Mouse (Mus musculus) liver, embryonic 14.5 days (tissue): ENCODE measurements at regions not wholly inside any gene's neighbourhood (a gene's known extent, or its start where the extent isn't known, plus 50 kb on each side); places are given as distances from the start of the nearest gene placed in this dataset.

Source experiments
- CTCF ChIP-seq: IDR thresholded peaks from 2 replicates; pipeline ENCODE4 v1.5.1; 2016; ENCODE audit warnings: antibody characterized with exemption, low read depth, control low read depth
- EP300 ChIP-seq: IDR thresholded peaks from 2 replicates; pipeline ENCODE4 v1.6.1; 2016; ENCODE audit warnings: antibody characterized with exemption, low read depth

DNA sequence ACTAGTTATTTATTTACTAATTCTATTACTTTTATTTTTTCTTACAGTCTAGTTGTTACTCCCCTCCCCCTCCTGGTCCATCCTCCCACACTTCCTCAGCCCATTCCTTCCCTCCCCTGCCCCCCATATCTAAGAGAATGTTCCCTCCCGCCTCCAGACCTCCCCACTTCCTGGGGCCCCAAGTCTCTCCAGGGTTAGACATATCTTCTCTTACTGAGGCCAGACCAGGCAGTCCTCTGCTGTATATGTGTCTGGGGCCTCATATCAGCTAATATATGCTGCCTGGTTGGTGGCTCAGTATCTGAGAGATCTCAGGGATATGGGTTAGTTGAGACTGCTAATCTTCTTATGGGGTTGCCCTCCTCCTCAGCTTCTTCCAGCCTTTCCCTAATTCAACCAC is 84.8 kb downstream of the Slc30a10 start:
- TF ChIP-seq CTCF: no peak
- no peak for TF ChIP-seq EP300
